Mouse (Mus musculus) lung, postnatal 10 days (tissue): ENCODE data around the gene Mllt1.

Experiments used
- DNase-seq: peaks from one replicate; pipeline ENCODE4 v3.0.0; 2021

Mllt1 gene

DNA sequence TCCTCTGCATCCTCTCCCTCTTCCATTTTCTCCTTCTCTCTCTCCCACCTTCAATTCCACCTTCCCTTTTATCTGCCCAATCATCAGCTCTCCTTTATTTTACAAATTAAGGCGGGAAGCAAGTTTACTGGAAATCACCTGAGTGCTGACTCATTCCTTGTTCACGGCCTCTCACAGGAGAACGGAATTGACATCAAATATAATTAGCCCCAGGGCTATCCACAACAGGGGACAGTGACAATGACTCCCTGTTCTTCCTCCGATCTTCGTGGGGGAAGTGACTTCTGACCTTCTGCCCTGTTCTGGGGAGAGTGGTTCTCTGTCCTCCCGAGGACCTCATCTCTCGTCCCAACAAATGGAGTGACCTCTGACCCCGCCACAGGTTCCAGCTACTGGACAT is 58.2 kb downstream of the Mllt1 start:
- no peak for DNase-seq

DNA sequence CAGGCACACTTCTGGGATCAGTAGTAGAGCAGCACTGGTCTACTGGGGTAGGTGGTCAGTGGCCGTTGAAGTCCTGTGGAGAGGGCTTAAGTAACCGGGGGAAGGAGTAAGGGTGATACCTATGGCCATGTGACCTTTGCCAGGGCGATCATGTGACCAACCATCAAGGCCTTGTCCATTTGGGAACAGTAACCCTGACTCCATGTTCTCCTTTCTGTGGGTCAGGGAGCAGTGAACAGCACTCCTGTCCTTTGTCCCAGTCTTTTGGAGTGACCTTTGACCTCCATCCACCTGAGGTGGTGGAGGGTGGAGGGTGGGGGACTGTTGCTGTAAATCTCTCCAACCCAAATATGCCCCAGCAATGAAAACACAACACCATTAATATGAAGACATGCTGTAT is 58.8 kb downstream of the Mllt1 start:
- no peak for DNase-seq

DNA sequence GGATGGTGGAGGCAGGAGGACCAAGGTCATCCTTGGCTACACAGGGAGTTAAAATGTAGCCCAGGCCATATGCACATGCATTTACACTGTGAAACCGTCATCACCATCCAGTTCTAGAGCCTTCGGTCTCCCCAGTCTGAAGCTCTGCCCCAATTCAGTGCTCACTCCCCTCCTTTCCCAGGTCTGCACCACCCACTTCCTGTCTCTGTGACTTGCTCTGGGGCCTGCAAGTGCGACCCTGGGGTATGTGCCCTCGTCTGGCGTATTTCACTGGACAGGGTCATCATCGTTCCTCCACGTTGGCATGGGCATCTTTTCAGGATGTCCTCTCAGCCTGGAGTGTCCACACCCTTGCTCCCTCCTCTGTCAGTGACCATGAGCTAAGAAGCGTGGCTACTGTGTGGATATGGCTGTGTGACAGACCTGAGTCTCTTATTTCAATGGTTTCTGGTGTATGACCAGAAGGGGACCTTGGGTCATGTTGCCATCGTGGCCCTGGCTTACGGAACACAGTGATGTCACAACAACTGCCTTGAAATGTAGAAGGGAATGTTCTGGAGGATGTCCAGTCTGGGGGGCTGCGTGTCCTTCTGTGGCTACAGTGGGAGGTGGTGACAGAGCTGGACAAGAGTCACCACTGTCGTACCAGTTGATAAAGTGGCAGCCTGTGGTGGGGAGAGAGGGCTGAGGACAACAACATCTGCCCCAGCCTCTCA is 60.1 kb downstream of the Mllt1 start, which contains the start of gene 1700061G19Rik:
Gene 1700061G19Rik, plus strand, starts transcription at position 542 of the 716 bp plus-strand sequence.
- DNase-seq = no peak

DNA sequence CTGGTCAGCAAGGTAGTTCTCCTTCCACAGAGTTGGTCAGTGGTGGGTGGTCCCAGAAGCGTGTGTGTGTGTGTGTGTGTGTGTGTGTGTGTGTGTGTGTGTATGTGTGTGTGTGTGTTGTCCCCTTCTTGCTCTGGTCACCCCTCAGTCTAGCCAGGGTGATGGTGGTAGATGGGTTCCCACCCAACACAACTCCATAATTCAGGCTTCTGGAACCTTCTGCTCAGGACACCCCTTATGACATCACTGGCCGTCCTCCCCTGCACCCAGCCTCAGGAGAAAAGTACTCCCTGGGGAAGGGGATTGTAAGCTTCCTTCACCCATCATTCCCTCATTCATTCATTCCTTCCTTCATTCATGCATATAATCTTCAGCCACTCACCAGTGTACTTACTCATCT is 61.0 kb downstream of the Mllt1 start, which contains the start of gene Acsbg2:
Gene Acsbg2, minus strand, starts transcription at position 211 of the 400 bp plus-strand sequence.
- DNase-seq = no peak

DNA sequence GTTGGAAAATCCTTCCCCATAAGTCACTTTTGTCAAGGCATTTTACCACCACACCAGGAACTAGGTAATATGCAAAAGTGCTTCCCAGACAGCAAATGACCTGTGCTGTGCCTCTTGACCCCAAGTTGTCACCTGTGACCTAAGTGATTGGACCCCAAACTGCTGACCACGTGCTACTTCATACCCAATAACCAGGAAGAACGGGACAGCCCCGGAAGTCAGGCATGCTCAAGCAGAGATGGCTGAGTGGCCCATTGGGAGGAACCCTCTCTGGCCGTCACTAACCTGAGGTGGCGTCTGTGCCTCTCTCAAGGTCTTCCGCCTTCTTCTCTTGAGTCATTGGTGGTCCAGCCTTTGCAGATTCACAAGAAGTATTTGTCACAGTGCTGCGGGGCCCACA is 62.7 kb downstream of the Mllt1 start:
- no peak for DNase-seq

DNA sequence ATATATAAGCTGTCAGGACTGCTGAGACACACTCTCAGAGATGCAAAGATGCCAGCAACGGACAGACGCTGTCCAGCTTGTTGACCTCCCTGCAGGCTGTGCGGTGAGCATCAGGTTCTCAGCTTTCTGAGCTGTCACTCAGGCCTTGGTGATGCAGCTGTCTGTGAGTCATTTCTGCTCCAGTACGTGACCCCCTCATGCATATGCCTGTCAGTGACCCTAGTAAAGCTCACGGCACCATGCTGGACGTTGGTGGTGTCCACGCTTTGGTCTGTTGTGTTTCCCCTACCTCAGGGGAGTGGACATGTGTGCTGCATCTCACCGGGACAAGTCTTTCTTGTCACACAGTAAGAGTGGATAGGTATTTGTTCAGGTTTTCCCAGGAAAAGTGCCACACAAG is 63.4 kb downstream of the Mllt1 start:
- DNase-seq = no peak

DNA sequence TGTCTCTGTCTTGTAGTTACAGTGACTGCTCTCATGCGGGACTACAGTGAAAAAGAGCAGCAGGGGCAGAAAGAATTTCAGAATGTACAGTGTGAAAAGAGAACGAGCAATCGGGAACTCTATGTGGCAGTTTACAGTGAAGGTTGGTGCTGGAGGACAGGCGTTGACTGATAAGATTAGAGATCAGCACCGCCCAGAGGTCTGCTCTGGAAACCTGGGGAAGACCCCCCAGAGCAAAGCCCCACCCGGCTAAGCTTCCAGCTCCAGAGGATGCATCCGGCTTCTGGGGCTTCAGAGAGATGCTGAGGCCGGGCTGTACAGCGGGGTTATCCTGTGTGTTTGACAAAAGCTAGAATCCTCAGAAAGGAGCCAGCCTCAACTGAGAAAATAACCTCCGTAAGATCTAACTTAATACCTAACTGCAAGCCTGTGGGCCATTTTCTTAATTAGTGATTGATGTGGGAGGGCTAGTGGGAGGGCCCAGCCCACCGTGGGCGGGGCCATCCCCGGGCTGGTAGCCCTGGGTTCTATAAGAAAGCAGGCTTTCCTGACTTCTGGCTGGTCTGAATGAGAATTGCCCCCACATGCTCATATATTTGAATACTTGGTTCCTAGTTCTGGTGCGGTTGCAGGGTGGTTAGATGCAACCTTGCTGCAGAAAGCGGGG is 64.8 kb downstream of the Mllt1 start:
- DNase-seq = no peak

DNA sequence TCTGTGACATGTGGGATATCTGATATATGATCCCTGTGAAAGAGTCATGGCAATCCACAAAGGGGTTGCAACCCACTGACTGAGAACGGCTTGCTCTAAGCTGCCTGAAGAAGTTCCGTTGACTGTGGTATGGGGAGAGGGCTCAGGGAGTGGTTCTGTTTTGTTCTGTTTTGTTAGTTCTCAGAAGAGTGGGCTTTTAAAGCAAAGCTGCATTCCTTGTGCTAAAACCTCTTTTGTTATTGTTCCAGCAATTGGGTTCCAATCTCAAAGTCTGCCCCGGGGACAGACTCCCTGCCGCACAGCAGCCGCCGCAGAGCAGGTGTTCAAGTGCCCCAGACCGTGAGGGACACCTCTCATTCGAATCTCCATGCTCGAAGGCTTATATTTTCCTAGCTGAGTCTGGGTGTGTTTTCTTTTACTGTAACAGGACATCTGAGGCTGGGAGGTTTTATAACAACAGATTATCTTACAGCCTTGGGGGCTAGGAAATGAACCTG is 65.7 kb downstream of the Mllt1 start:
- DNase-seq = no peak

DNA sequence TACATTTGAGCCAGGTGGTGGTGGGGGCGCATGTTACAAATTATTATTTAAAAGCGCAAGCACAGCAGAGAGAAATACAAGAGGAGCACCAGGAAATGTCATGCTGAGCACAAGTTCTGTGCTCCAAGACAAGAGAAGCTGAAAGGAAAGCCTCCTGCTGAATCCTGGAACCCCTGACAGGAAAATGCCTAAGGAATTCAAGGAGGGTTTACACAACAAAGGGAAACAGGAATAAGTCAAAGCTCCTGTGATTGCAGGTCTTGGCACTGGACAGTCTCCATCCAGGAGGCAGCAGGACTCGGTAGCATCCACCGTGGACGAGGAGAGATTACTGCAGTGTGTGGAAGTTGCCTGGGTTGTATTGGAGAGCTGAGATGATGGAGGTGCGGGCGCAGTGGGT is 69.1 kb downstream of the Mllt1 start:
- DNase-seq = no peak

DNA sequence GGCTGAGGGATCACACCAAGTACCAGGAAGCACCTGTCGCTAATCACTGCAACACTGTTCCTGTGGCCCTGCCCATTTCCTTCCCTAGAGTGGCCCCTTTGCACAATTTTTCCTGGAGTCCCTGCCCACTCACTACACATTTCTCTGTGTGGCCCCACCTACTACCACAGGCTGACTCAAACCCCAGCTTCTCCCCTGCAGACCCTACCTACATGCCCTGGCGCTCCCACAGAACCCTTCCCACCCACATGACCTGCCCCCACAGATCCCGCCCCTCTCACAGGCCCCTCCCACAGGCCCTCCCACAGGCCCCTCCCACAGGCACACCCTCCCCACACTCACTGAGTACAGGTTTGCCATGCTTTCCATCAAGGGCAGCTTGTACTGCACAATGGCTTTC is 74.0 kb downstream of the Mllt1 start:
- no peak for DNase-seq

DNA sequence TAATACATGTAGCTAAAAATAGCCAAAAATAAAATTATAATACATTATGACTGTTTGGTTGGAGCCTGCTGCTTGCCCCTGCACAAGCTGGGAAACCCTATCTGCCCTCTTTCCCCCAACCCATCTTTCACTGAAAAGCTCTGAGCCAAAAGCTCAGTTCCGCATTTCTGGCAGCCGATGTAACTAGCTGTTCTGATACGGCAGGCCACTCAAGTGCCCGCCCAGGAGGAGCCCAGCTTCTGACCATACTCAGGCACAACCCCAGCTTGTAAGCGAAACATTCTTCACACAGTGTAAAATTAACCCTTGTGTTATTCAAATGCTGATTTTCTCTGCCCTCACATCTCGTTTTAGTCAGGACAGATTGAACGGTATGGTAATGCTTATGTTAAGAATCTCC is 76.3 kb downstream of the Mllt1 start:
- DNase-seq = peak; percentile 62

DNA sequence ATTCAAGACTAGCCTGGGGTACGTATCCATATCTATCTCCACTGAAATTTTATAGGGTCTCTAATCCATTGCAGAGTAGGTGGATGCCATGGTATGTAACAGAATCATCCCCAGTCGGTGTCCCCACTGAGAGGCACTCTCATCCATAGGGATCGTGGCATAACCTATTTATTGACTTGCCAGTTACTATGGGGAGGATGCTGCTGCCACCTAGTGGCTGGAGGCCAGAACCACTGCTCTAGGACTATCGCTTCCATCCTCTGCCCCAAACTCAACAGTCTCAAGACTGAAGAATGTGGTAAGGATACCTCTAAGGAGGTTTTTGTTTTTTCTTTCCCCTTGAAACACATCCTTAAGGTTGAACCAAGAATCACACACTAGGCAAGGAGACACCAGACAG is 77.0 kb downstream of the Mllt1 start:
- DNase-seq = peak; percentile 81

DNA sequence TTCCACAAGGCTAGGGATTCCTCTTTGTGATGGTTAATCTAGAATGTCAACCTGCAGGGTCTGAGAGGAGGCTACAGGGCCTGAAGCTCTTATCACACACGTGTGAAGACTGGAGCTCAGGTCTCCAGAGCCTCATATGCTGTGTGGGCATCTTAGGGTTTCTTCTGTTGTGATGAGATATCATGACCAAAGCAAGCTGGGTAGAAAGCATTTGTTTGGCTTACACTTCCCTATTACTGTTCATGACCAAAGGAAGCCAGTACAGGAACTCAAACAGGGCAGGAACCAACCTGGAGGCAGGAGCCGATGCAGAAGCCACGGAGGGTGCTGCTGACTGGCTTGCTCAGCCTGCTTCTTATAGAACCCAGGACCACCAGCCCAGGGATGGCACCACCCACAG is 79.8 kb downstream of the Mllt1 start:
- DNase-seq = no peak

DNA sequence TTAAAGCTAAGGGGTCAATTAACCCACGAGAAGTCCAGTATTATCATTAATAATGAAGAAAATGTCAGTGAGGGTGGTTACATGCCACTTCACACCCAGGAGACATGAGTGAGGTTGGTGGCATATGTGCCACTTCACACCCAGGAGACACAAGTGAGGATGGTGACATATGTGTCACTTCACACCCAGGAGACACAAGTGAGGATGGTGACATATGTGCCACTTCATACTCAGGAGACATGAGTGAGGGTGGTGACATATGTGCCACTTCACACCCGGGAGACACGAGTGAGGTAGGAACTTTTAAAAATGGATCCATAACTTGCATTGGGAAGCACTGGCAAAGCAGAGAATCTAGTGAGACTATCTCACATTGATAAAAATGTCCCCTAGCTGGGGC is 84.0 kb downstream of the Mllt1 start:
- no peak for DNase-seq

DNA sequence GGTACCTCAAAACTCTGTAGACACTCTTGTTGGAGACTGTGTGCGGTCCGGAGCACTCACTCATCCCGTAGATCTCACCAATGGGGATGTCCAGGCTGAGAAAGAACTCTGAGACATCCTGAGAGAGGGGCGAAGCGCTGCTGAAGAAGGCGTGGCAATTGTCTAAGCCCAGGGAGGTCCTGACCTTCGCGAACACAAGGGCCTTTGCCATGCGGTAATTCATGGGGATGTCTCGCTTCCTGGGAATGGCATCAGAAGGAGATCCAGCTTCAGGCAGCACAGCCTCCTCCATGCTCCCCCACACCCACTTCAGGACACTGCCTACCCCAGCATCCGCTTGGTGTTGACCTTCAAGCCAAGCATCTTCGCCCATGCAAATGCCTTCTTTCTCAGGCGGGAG is 85.5 kb downstream of the Mllt1 start:
- DNase-seq = no peak

DNA sequence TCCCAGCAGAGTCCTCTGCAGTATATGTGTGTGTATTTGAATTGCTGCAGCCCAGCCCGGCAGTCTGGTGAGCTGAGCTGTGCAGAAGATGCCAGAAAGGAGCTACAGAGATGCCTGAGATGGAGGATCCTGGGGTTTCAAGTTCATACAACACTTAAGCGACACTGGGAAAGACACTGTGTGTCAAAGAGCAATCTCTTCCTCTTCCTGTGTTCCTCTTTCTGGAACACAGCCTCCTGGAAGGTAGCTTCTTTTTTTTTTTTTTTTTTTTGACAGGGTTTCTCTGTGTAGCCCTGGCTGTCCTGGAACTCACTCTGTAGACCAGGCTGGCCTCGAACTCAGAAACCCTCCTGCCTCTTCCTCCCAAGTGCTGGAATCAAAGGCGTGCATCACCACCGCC is 86.4 kb downstream of the Mllt1 start:
- DNase-seq = no peak

DNA sequence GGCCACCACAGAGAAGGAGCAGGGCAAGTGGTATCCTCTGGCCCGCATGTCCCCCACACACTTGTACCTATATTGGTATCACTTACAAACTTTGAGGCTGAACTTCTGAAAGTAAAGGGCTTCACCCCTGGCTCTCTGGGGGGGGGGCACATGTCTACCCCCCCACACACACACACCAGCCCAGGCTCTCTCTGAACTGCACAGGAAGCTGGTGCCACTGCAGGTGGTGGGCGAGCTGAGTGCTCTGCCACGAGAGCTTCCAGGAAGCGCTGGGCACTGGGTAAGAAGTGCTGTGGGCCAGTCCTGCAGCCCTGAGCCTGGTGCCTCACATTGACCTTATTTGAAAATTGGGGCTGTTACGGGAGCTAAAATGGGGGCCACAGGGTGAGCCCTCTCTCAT is 91.5 kb downstream of the Mllt1 start:
- no peak for DNase-seq
